Mouse (Mus musculus): ENCODE measurements at regions not wholly inside any gene's neighbourhood (a gene's known extent, or its start where the extent isn't known, plus 50 kb on each side); places are given as distances from the start of the nearest gene placed in this dataset.

GRCm38 (mm10) chr17:50419966-50420365, 89.2 kb upstream of the Plcl2 start:
- TF ChIP-seq CTCF (IDR thresholded peaks at IDR 0.05; ENCODE audit: low read depth) (no peak), EP300 (optimal IDR thresholded peaks at IDR 0.05) (no peak)
